Mouse (Mus musculus): Measurements from ENCODE around the gene Plekhh3. TPM values are rescaled to one million over a fixed set of nuclear protein-coding genes. Genes with fewer than 3 reads are reported as not detected.
A peak's percentile ranks its signal among the peaks of the same experiment; 100 is the strongest.

The Plekhh3 gene
- total RNA-seq, 2 experiments from 2014 or later, result 14.5 to 15.4 TPM

DNA sequence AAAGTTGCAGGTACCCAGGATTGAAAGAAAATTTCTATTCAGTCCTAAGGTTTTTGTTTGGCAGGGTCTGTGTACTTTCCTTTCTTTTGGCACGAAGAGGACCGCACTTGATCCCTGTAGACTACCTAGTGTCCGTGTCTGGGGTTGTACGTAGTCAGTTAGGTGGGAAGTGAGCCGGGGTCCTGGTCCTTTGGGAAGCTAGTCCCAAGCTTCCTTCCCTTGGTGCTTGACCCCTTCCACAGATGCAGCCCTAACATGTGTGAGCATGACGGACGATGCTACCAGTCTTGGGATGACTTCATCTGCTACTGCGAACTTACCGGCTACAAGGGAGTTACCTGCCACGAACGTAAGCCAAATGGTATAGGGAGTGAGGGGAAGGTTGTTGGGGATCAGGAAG lies 10.8 kb upstream of the Plekhh3 start:
- TF ChIP-seq CTCF (conservative IDR thresholded peaks at IDR 0.05), result no peak
- DNase-seq (ENCODE audit: low spot score in 2 of 2), result no peak
- Histone ChIP-seq H3K4me3 (no peak overlapping the region), H3K27ac (no peak overlapping the region)

DNA sequence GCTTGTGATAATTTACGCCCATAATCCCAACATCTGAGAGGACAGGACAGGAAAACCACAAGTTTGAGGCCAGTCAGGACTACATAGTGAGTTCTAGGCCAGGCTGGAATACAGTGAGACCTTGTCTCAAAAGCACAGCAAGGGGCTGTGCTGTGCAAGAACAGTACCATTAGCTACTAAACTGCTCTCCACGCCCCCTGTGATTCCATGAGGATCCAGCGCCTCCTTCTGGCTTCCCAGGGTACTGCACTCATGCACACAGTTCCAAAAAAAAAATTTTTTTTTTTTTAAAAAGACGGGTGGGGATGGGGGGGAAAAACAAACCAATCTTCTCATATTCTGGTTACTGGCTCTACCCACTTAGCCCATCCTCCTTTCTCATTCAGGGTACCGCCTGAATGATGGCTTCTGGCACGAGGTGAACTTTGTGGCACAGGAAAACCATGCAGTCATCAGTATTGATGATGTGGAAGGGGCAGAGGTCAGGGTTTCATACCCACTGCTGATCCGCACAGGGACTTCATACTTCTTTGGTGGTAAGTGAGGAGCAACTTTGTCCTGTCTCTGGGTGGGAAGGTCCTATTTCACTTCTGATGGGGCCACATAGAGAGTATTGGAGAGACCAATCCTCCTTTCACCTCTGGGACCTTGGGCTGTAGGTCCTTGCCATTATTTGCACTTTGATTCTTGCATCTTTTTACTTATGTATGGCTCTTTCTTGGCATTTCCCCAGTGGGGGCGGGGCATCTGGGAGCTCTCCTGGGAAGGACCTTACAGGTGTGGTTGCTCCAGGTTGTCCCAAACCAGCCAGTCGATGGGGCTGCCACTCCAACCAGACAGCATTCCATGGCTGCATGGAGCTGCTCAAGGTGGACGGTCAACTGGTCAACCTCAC lies 9.9 kb upstream of the Plekhh3 start:
- no peak overlapping the region for H3K27ac ChIP-seq
- DNase-seq (ENCODE audit: low spot score in 2 of 2), result peak in 1 of 2 experiments; percentile 81
- H3K4me3 ChIP-seq, result no peak overlapping the region
- TF ChIP-seq CTCF (conservative IDR thresholded peaks at IDR 0.05), result peak; percentile 87

DNA sequence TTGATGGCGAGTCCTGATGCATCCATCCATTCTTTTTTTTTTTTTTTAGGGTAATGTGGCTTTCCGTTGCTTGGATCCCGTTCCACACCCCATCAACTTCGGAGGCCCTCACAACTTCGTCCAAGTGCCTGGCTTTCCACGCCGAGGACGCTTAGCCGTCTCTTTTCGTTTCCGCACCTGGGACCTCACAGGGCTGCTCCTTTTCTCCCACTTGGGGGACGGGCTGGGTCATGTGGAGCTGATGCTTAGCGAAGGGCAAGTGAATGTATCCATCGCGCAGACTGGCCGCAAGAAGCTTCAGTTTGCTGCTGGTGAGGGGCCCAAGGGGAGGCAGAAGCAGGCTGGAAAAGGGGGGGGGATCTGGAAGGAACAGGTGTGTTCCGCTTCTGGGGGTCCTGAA lies 9.1 kb upstream of the Plekhh3 start:
- DNase-seq (ENCODE audit: low spot score in 2 of 2), result no peak
- Histone ChIP-seq H3K4me3 (no peak overlapping the region), H3K27ac (no peak overlapping the region)
- TF ChIP-seq CTCF (conservative IDR thresholded peaks at IDR 0.05), result no peak

DNA sequence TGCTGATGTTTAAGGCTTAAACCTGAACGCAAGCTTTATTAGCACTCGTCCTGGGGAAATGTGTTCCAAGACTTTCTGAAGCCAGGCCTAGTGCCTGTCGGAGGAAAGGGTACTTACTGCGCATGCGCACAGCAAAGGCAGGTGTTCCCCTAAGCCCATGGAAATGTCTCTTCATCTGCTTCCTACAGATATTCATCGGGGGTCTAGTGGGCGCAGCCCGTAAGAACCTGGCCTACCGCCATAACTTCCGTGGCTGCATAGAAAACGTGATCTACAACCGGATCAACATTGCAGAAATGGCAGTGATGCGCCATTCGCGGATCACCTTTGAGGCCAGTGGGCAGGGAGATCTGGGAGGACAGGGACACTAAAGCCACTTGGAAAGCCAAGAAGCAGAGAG lies 8.2 kb upstream of the Plekhh3 start:
- H3K27ac ChIP-seq, result no peak overlapping the region

DNA sequence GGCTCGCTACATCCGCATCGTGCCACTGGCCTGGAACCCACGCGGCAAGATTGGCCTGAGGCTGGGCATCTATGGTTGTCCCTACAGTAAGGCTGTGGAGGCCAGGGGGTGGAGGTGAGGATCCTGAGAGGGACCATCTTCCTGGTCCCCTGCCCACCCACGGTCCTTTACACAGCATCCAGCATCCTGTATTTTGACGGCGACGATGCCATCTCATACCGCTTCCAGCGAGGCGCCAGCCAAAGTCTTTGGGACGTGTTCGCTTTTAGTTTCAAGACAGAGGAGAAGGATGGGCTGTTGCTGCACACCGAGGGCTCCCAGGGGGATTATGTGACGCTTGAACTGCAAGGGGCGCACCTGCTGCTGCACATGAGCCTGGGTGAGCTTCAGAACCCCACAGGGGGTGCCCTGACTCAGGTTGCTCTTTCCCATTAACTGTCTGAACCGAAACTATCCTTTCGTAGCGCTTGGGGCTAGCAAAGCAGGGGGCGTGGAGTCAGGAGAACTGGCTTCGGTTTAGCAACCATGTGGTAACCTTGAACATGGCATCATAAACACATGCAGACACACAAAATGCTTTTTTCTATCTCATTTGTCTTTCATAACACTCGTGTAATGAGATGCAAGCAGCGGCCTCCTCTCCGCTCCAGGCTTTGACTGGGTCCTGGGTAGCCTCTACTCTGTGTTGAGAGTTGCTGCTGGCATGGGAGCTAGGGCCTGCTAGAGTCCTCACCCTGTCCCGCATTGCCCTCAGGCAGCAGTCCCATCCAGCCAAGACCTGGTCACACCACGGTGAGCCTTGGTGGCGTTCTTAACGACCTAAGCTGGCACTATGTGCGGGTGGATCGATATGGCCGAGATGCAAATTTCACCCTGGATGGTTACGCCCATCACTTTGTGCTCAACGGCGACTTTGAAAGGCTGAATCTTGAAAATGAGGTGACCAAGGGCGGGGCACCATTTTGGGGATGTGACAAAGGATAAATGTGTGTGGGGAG lies 7.2 kb upstream of the Plekhh3 start:
- Histone ChIP-seq H3K4me3 (peak overlapping the region; percentile 68), H3K27ac (peak overlapping the region; percentile 96; the same call in 1 of the 2 replicates)
- no peak for TF ChIP-seq CTCF (conservative IDR thresholded peaks at IDR 0.05)
- no peak for DNase-seq (ENCODE audit: low spot score in 2 of 2)

More for the DNA sequence above, 8.2 kb upstream of the Plekhh3 start:
- no peak for DNase-seq (ENCODE audit: low spot score in 2 of 2)
- TF ChIP-seq CTCF (conservative IDR thresholded peaks at IDR 0.05), result no peak
- no peak overlapping the region for H3K4me3 ChIP-seq

DNA sequence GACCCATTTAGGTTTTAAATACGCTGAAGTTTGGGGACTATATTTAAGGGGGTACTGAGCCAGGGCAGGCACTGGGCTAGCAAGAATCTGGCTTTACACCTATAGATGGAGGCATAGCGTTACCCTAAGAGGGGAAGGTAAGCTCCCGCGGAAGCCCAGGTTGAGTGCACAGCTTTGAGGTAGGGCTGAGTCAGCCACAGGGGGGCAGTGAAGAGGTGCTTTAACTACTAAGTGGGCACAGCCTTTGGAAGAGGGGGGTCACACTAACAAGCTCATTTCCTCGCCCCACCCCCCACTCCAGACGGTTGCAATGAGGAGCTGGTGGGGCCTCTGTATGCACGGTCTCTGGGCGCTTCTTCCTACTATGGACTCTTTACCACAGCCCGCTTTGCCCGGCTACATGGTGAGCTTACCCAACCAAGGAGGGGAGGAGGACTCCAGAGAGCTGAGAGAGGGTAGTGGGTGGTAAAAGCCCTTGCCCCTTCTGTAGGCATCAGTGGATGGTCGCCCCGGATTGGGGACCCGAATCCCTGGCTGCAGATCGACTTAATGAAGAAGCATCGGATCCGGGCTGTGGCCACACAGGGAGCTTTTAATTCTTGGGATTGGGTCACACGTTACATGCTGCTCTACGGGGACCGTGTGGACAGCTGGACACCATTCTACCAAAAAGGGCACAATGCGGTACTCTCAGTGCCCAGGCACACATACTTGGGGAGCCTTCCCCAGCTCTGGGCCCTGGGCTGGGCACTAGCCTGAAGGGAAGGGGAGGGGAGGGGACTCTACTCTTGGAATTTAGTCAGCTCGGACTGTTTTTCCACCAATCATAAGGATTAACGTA lies 6.0 kb upstream of the Plekhh3 start:
- peak overlapping the region; percentile 68 for H3K4me3 ChIP-seq
- peak; percentile 71 to 77 for DNase-seq (ENCODE audit: low spot score in 2 of 2)
- H3K27ac ChIP-seq, result peak overlapping the region; percentile 96
- TF ChIP-seq CTCF (conservative IDR thresholded peaks at IDR 0.05), result peak; percentile 84

DNA sequence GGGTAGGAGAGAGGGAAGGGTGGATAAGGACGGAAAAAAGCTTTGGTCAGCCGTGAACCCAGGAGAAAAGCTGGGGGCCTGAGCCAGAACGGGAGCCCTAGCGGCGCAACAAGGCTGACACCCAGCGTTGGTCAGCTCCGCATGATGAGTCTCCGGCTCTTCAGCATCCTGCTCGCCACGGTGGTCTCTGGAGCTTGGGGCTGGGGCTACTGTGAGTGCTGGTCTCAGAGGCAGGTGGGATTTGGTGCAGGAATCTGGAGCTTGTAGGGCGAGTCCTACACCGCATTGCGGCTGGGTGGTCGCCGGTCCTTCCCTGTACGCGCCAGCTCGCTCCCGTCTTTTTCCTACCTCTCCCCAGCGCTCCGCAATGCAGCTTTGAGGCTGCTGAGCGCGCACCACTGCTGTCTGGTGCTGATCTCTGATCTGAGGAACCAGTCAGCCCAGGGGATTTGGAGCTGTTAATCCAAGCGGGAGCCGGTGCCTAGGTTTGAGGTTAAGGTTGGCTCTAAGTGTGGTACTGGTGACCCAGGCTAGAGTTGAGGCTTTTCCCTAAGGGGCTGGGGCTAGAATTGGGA lies 5.1 kb upstream of the Plekhh3 start:
- TF ChIP-seq CTCF (conservative IDR thresholded peaks at IDR 0.05), result peak; percentile 61
- DNase-seq (ENCODE audit: low spot score in 2 of 2), result no peak
- H3K4me3 ChIP-seq, result peak overlapping the region; percentile 68
- H3K27ac ChIP-seq, result peak overlapping the region; percentile 96

DNA sequence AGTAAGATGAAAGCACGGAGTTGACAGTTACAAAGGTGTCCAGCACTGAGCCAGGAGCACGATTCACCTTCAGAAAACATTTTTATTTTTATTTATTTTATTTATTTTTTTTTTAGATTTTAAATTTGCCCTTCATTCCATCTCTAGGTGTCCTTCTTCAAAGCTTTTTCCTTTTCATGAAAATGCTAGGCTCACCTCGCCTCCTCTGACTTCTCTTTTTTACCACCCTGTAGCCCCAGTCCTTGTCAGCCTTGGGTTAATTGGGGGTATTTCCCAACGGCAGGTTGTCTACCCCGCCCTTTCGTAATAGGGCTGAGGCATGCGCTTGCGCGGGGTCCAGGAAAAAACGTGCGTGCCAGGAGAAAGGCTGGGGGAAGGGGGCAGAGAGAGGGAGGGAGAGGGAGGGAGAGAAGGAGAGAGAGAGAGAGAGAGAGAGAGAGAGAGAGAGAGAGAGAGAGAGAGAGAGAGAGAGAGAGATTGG lies 4.5 kb upstream of the Plekhh3 start:
- peak overlapping the region; percentile 96 for H3K27ac ChIP-seq
- no peak for TF ChIP-seq CTCF (conservative IDR thresholded peaks at IDR 0.05)
- peak; percentile 63 to 70 for DNase-seq (ENCODE audit: low spot score in 2 of 2)
- peak overlapping the region; percentile 68 for H3K4me3 ChIP-seq

DNA sequence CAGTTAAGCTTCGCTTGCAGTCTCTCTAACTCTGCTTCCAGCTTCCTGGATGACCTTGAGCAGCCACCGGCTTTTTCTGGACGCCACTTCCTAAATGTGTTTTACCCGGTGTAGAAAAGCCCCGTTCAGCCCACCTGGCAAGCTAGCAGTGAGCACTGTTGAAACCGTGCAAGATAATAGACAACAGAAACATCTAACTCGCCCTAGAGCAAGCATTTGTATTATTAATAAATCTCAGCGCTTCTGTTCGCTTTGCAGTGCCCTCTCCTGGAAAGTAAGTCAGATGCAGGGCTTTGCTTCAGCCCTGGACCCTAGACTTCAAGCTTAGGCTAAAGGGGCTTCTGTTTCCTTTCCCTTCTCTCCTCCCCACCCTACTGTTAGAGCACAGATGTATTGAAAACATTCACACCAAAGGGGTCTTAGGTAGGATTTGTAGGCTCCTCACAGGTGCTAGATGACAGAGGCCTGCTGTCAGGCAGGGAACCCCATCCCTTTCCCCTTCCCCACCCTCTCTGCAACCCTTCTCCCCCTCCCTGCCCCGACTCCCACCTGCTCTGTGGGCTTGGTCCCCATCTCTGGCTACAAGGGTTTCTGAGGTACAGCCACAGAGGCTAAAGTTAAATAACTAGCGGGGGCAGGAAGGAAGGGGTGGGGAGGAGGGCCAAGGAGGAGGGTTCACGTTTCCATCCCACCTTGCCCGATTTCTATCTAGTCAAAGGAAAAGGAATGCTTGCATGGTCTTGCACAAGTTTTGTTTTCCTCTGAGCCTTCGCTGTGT lies 3.9 kb upstream of the Plekhh3 start, which contains the start of gene Ccr10:
Ccr10 (minus strand) TSS at position 593 of the 778 bp plus-strand sequence.
- Histone ChIP-seq H3K4me3 (peak within 1 kb of the TSS; percentile 68), H3K27ac (peak within 1 kb of the TSS; percentile 96)
- TF ChIP-seq CTCF (conservative IDR thresholded peaks at IDR 0.05), result peak; percentile 82
- no peak for DNase-seq (ENCODE audit: low spot score in 2 of 2)

DNA sequence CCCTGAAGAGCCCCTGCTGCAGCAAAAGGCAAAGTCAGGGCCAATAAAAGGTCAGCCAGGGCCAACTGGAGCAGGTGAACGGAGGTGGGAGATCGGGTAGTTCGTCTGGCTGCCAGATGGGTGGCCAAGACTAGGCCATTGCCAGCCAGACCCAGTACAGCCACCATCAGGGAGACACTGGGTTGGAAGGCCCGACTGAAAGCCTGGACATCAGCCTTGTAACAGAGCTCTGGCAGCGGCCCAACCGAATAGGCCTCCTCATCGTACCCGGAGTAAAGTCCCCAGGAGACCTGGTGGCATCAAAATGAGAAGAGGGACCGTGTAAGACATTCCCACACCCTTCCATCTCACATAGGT lies 3.2 kb upstream of the Plekhh3 start:
- no peak for DNase-seq (ENCODE audit: low spot score in 2 of 2)
- H3K4me3 ChIP-seq, result peak overlapping the region; percentile 43
- TF ChIP-seq CTCF (conservative IDR thresholded peaks at IDR 0.05), result no peak
- peak overlapping the region; percentile 96 for H3K27ac ChIP-seq
